Mouse (Mus musculus) hindbrain, embryonic 14.5 days (tissue): ENCODE measurements around the gene Ift52. TPM values are rescaled to one million over a fixed set of nuclear protein-coding genes. Genes with fewer than 3 reads are reported as not detected.

Experiments
- microRNA-seq: library from miRNA; unstranded; fragments of <30 nt; microRNA quantifications from one replicate; pipeline ENCODE4, GENCODE M21; 2016
- polyA plus RNA-seq: library from polyadenylated mRNA; unstranded; fragments of >200 nt; fragmentation: Nextera tagmentation; extraction: Ambion mirVana; gene quantifications from 2 replicates; pipeline ENCODE4 v1.2.1, GENCODE M21; 2014

Gene Ift52
- polyA plus RNA-seq, 1 experiment from 2014 or later: 38.2 TPM

Small RNA genes within 50 kb of the gene (microRNA-seq; reads per million reads assigned to microRNA genes)
- not detected for gene Gm22174
- gene Mir7003: not detected

Other genes starting within 250 kb of the Ift52 start
- gene Srsf6, start 85.8 kb upstream of the Ift52 start, polyA plus RNA-seq: 131 and 134 TPM in 2 replicates
- gene L3mbtl1, start 73.9 kb upstream of the Ift52 start, polyA plus RNA-seq: 3.9 and 4.3 TPM in 2 replicates
- gene Sgk2, start 30.0 kb upstream of the Ift52 start, polyA plus RNA-seq: 0.33 TPM in 1 of 2 replicates, not detected in the other
- 3.2 and 3.8 TPM in 2 replicates for gene Mybl2, start 37.3 kb downstream of the Ift52 start, polyA plus RNA-seq
- 0.35 and 0.58 TPM in 2 replicates for gene Gtsf1l, start 70.5 kb downstream of the Ift52 start, polyA plus RNA-seq
- gene Tox2, start 185.8 kb downstream of the Ift52 start, polyA plus RNA-seq: 28.7 and 31.4 TPM in 2 replicates